Mouse (Mus musculus) cerebellum, adult 2 months (tissue): ENCODE measurements around the gene Ppt2. TPM values are rescaled to one million over a fixed set of nuclear protein-coding genes. Genes with fewer than 3 reads are reported as not detected.

Experiments
- DNase-seq, 2 experiments: peaks; one replicate each; pipeline ENCODE4 v3.0.0; 2021
- H3K27ac ChIP-seq: fragments of 200-500 bp; 2 replicates; pipeline ENCODE4 v1.5.1; 2012; ENCODE audit warnings: low read length, control low read depth, inconsistent platforms; ENCODE audit not compliant: insufficient read depth
- H3K27me3 ChIP-seq: fragments of 200-500 bp; 2 replicates; pipeline ENCODE4 v1.6.1; 2012; ENCODE audit warnings: inconsistent platforms, mild to moderate bottlenecking, low read length, moderate library complexity; ENCODE audit not compliant: control insufficient read depth, insufficient read depth
- H3K4me1 ChIP-seq: fragments of 200-500 bp; 2 replicates; pipeline ENCODE4 v1.6.1; 2011; ENCODE audit warnings: low read length; ENCODE audit not compliant: control insufficient read depth, insufficient read depth
- H3K4me3 ChIP-seq: fragments of 200-500 bp; replicated peaks from 2 replicates; pipeline ENCODE3; 2011; ENCODE audit warnings: mild to moderate bottlenecking, low read depth, low read length, control low read depth; ENCODE audit not compliant: insufficient read depth
- CTCF ChIP-seq: fragments of 200-500 bp; IDR thresholded peaks from 2 replicates; pipeline ENCODE4 v1.5.1; 2011; ENCODE audit warnings: low read depth, mild to moderate bottlenecking, control low read depth, low read length, moderate library complexity, borderline replicate concordance; ENCODE audit not compliant: insufficient read depth
- POLR2A ChIP-seq: fragments of 200-500 bp; IDR thresholded peaks from 2 replicates; pipeline ENCODE4 v1.6.1; 2011; ENCODE audit warnings: low read length, control low read depth, borderline replicate concordance; ENCODE audit not compliant: insufficient read depth
- WGBS: fragments of 180-500 bp; shearing (Covaris S2); methylation state at CpG from one replicate; pipeline ENCODE4 v1.1.7; 2018; 5-methylcytosine and 5-hydroxymethylcytosine counted together
- polyA plus RNA-seq: library from polyadenylated mRNA; depleted of rRNA; stranded (reverse); fragments of >200 nt; gene quantifications from 2 replicates; pipeline ENCODE4 v1.2.3, GENCODE M21; 2012

Gene Ppt2
- polyA plus RNA-seq, 1 experiment = 57.3 TPM

DNA sequence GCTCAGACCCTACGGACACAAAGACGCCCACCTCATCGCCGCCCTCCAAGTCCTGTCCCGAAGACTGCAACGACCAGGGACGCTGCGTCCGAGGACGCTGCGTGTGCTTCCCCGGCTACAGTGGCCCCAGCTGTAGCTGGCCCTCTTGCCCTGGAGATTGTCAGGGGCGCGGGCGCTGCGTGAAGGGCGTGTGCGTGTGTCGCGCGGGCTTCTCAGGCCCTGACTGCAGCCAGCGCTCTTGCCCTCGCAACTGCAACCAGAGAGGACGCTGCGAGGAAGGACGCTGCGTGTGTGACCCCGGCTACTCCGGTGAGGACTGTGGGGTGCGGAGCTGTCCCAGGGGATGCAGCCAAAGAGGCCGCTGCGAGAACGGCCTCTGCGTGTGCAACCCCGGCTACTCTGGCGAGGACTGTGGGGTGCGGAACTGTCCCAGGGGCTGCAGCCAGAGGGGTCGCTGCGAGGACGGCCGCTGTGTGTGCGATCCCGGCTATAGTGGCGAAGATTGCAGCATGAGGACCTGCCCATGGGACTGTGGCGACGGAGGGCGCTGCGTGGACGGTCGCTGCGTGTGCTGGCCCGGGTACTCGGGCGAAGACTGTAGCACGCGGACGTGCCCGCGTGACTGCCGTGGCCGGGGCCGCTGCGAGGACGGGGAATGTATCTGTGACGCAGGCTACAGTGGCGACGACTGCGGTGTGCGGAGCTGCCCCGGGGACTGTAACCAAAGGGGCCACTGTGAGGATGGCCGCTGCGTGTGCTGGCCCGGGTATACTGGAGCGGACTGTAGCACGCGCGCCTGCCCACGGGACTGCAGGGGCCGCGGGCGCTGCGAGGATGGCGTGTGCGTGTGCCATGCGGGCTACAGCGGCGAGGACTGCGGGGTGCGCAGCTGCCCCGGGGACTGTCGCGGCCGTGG, 43.1 kb upstream of the Ppt2 start:
- Histone ChIP-seq H3K27ac (no peak overlapping the region), H3K27me3 (peaks cover 2% of the 10 kb centered on the region; the same call in 1 of the 2 replicates), H3K4me3 (no peak overlapping the region), H3K4me1 (no peaks in the 10 kb centered on the region; the same call in 1 of the 2 replicates)
- WGBS = 9% methylated on average over 93 of the region's 93 CpGs
- TF ChIP-seq CTCF (no peak), POLR2A (no peak)
- no peak for DNase-seq

DNA sequence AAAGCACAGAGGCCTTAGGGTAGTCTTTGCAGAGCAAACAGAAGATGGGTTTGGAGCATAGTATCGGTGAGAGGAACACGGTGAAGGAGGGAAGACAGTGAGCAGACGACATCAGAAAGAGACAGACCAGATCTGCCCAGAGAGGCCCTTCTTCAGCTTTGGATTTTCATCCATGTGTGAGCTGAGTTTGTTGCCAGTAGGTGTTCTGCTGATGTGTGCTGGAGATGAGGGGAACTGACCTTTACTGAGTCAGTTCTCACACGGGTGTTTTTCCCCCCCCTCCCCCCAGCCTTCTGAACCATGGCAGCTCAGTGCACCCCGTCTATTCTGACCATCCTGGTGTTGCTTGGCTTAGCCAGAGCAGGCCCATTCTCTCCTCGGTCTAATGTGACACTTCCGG, 41.9 kb upstream of the Ppt2 start, which contains the start of gene Tnxb:
Gene Tnxb, plus strand, starts transcription at position 301 of the 400 bp plus-strand sequence.
- WGBS = 68% methylated on average over 7 of the region's 7 CpGs
- no peak for DNase-seq
- H3K27ac ChIP-seq = no peak within 1 kb of the TSS
- H3K27me3 ChIP-seq = peaks cover 2% of the 10 kb centered on the region; the same call in 1 of the 2 replicates
- H3K4me1 ChIP-seq = no peaks in the 10 kb centered on the region; the same call in 1 of the 2 replicates
- H3K4me3 ChIP-seq = no peak within 1 kb of the TSS
- TF ChIP-seq CTCF = no peak
- no peak for TF ChIP-seq POLR2A

DNA sequence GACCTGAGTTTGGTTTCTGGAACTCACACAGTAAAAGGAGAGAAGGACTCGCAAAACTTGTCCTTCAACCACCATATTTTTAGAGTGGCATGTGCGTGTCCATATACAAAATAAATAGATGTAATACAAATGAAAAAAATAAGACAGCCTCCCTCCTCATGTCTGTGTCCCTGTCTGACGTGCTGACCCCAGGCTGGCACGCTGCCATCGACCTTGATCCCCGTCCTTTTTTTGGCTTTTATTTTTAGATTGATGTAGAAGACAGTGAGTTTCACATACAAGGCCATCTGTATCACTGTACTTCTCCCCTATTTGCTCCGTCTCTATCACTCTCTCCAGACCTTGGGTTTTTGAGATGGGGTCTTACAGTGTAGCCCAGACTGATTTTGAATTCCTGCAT, 36.2 kb upstream of the Ppt2 start:
- no peak for DNase-seq
- no peaks in the 10 kb centered on the region for H3K4me1 ChIP-seq

DNA sequence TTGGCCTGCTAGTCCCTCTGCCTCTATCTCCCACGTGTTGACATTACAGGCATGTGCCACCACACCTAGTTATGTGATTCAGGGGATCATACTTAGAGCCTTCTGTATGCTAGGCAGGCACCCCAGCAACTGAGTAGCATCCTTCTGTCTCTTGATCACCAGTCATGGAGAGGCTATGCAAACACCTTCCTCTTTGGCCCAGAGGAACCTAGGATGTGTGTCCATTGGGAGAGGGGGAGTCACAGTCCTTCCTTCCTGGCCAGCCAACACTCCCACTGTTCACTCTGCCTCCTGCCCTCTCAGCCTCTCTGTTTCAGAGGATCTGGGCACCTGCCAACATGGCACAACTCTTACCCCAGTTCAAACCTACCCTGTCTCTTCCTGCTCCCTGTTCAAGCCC, 35.2 kb upstream of the Ppt2 start:
- DNase-seq = no peak
- no peak overlapping the region for H3K27ac ChIP-seq
- H3K4me3 ChIP-seq = no peak overlapping the region
- TF ChIP-seq CTCF (no peak), POLR2A (no peak)
- WGBS = 50% methylated on average over 1 of the region's 1 CpGs
- no peaks in the 10 kb centered on the region; the same call in 1 of the 2 replicates for H3K27me3 ChIP-seq
- H3K4me1 ChIP-seq = no peaks in the 10 kb centered on the region

More for the DNA sequence above, 36.2 kb upstream of the Ppt2 start:
- Histone ChIP-seq H3K4me3 (no peak overlapping the region), H3K27me3 (no peaks in the 10 kb centered on the region; the same call in 1 of the 2 replicates), H3K27ac (no peak overlapping the region)
- WGBS = 57% methylated on average over 7 of the region's 7 CpGs
- no peak for TF ChIP-seq POLR2A
- no peak for TF ChIP-seq CTCF

DNA sequence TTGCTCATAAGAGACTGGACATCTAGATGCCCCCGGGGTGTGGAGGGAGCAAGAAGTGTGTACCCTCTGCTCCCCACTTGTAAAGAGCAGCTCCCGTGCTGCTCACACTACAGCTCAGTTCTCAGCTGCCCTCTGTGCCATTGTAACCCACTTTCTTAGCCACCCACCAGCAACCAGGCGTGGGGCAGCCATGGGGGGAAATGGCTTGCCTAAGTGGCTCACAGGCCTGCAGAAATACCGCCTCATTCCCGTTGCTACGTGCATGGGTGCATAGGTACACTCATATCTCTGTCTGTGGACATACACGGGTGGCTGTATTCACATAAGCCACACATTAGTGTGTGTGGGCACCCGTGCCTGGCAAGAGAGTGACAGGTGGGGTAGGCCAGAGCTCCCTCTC, 34.7 kb upstream of the Ppt2 start:
- H3K4me1 ChIP-seq = no peaks in the 10 kb centered on the region
- 83% methylated on average over 8 of the region's 8 CpGs for WGBS
- H3K27ac ChIP-seq = no peak overlapping the region
- no peak overlapping the region for H3K4me3 ChIP-seq
- DNase-seq = no peak
- TF ChIP-seq CTCF (no peak), POLR2A (no peak)
- H3K27me3 ChIP-seq = no peaks in the 10 kb centered on the region; the same call in 1 of the 2 replicates

DNA sequence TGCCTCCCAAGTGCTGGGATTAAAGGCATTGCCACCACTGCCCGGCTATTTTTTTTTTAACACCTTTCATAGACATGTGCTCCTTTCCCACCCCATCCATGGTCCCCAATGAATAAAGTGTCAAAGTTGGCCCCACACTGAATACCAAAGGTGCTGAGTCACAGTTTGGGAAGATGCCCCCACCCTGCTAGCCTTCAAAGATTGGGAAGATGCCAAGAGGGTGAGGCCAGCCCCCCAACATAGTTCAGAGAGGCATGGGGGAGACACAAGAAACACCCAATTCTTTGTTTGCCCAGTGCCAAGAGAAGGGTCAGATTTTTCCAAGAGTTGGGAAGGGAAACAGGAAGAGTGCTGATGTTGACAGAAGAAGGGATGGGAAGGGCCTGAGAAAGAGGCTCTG, 34.2 kb upstream of the Ppt2 start:
- no peaks in the 10 kb centered on the region for H3K4me1 ChIP-seq
- H3K4me3 ChIP-seq = no peak overlapping the region
- DNase-seq = no peak
- 79% methylated on average over 1 of the region's 1 CpGs for WGBS
- no peak overlapping the region for H3K27ac ChIP-seq
- no peaks in the 10 kb centered on the region; the same call in 1 of the 2 replicates for H3K27me3 ChIP-seq
- TF ChIP-seq CTCF (no peak), POLR2A (no peak)

DNA sequence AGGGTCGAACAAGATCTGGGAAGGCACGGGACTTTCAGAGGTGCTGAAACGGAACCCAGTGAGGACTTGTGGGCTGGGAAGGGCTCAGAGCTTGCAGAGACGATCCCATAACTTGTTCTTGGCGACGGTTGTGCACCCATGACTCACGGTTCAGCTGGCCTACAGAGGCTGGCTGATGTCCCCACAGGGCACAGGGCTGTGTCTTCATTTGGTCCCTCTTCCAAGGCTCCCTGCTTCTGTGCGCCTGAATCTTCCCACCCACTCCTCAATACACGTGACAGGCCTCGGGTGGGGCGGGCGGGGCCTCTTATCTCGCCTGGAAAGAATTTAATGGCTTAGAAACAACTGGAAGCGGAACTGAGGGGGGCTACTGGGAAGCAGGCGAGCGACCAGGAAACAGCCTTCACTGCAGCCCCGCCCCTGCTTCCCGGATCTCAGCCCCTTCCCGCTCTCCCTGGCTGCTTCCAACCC, 32.8 kb upstream of the Ppt2 start:
- Histone ChIP-seq H3K4me1 (no peaks in the 10 kb centered on the region), H3K27me3 (no peaks in the 10 kb centered on the region; the same call in 1 of the 2 replicates), H3K4me3 (no peak overlapping the region), H3K27ac (no peak overlapping the region)
- no peak for DNase-seq
- WGBS = 4% methylated on average over 19 of the region's 19 CpGs
- no peak for TF ChIP-seq POLR2A
- TF ChIP-seq CTCF = no peak
